Mouse (Mus musculus): ENCODE data around the gene Raver2. TPM values are rescaled to one million over a fixed set of nuclear protein-coding genes. Genes with fewer than 3 reads are reported as not detected.
"Not testable (repeated sequence)": the region's sequence is repeated elsewhere in the genome, so short reads cannot be mapped to it uniquely, and the experiment has no call there.

The Raver2 gene
- polyA plus RNA-seq, 1 experiment: not detected

- TF ChIP-seq GATA1 (IDR thresholded peaks at IDR 0.05; ENCODE audit: borderline replicate concordance, low read length): no peak
- no peak for TF ChIP-seq FLI1 (IDR thresholded peaks at IDR 0.05; ENCODE audit: low read length)
- Histone ChIP-seq H3K4me1 (no peaks in the 10 kb centered on the region), H3K4me3 (replicated peaks) (no peak overlapping the region), H3K9me3 (no peaks in the 10 kb centered on the region), H3K36me3 (replicated peaks; ENCODE audit: low read length) (no peaks in the 10 kb centered on the region), H3K27me3 (replicated peaks) (peaks cover 2% of the 10 kb centered on the region)
Measured at GRCm38 (mm10) chr4:101087721-101088120, 18.9 kb downstream of the Raver2 start.

- H3K4me3 ChIP-seq (replicated peaks); H3K9me3 ChIP-seq; H3K4me1 ChIP-seq; H3K27me3 ChIP-seq (replicated peaks); H3K36me3 ChIP-seq (replicated peaks; ENCODE audit: low read length): not testable (repeated sequence)
Measured at GRCm38 (mm10) chr4:101090630-101091029, 21.8 kb downstream of the Raver2 start.

- Histone ChIP-seq H3K9me3 (peaks cover 7% of the 10 kb centered on the region), H3K4me1 (no peaks in the 10 kb centered on the region), H3K4me3 (replicated peaks) (no peak overlapping the region), H3K27me3 (replicated peaks) (peaks cover 2% of the 10 kb centered on the region), H3K36me3 (replicated peaks; ENCODE audit: low read length) (no peaks in the 10 kb centered on the region)
- TF ChIP-seq GATA1 (IDR thresholded peaks at IDR 0.05; ENCODE audit: borderline replicate concordance, low read length): no peak
Measured at GRCm38 (mm10) chr4:101093292-101093691, 24.5 kb downstream of the Raver2 start.

GRCm38 (mm10) chr4:101107122-101107521, 38.3 kb downstream of the Raver2 start:
- Histone ChIP-seq H3K4me3 (replicated peaks) (peak overlapping the region; percentile 38), H3K36me3 (replicated peaks; ENCODE audit: low read length) (no peaks in the 10 kb centered on the region), H3K4me1 (no peaks in the 10 kb centered on the region), H3K9me3 (peaks cover 19% of the 10 kb centered on the region), H3K27me3 (replicated peaks) (peaks cover 4% of the 10 kb centered on the region)
- no peak for TF ChIP-seq FLI1 (IDR thresholded peaks at IDR 0.05; ENCODE audit: low read length)
- TF ChIP-seq GATA1 (IDR thresholded peaks at IDR 0.05; ENCODE audit: borderline replicate concordance, low read length): no peak

- TF ChIP-seq FLI1 (IDR thresholded peaks at IDR 0.05; ENCODE audit: low read length) (no peak), GATA1 (IDR thresholded peaks at IDR 0.05; ENCODE audit: borderline replicate concordance, low read length) (no peak)
- Histone ChIP-seq H3K27me3 (replicated peaks) (no peaks in the 10 kb centered on the region), H3K4me3 (replicated peaks) (no peak overlapping the region), H3K36me3 (replicated peaks; ENCODE audit: low read length) (no peaks in the 10 kb centered on the region), H3K4me1 (peaks cover 9% of the 10 kb centered on the region), H3K9me3 (0 out of 2 replicates have a peak, but pooled peaks cover 5% of the 10 kb centered on the region)
Measured at GRCm38 (mm10) chr4:101121002-101121401, 52.2 kb downstream of the Raver2 start.

GRCm38 (mm10) chr4:101135013-101135412, 66.2 kb downstream of the Raver2 start:
- Histone ChIP-seq H3K36me3 (replicated peaks; ENCODE audit: low read length) (no peaks in the 10 kb centered on the region), H3K4me3 (replicated peaks) (no peak overlapping the region), H3K4me1 (no peaks in the 10 kb centered on the region), H3K27me3 (replicated peaks) (peaks cover 2% of the 10 kb centered on the region), H3K9me3 (no peaks in the 10 kb centered on the region)
- TF ChIP-seq FLI1 (IDR thresholded peaks at IDR 0.05; ENCODE audit: low read length) (no peak), GATA1 (IDR thresholded peaks at IDR 0.05; ENCODE audit: borderline replicate concordance, low read length) (no peak)

- H3K9me3 ChIP-seq: no peaks in the 10 kb centered on the region
- peaks cover 2% of the 10 kb centered on the region for H3K27me3 ChIP-seq (replicated peaks)
- no peaks in the 10 kb centered on the region for H3K4me1 ChIP-seq
- no peak overlapping the region for H3K4me3 ChIP-seq (replicated peaks)
- no peak for TF ChIP-seq FLI1 (IDR thresholded peaks at IDR 0.05; ENCODE audit: low read length)
- TF ChIP-seq GATA1 (IDR thresholded peaks at IDR 0.05; ENCODE audit: borderline replicate concordance, low read length): no peak
- no peaks in the 10 kb centered on the region for H3K36me3 ChIP-seq (replicated peaks; ENCODE audit: low read length)
Measured at GRCm38 (mm10) chr4:101135909-101136308, 67.1 kb downstream of the Raver2 start.

- H3K36me3 ChIP-seq (replicated peaks; ENCODE audit: low read length): no peaks in the 10 kb centered on the region
- peaks cover 5% of the 10 kb centered on the region for H3K27me3 ChIP-seq (replicated peaks)
- H3K9me3 ChIP-seq: no peaks in the 10 kb centered on the region
- TF ChIP-seq GATA1 (IDR thresholded peaks at IDR 0.05; ENCODE audit: borderline replicate concordance, low read length) (no peak), FLI1 (IDR thresholded peaks at IDR 0.05; ENCODE audit: low read length) (no peak)
- no peak overlapping the region for H3K4me3 ChIP-seq (replicated peaks)
- H3K4me1 ChIP-seq: no peaks in the 10 kb centered on the region
Measured at GRCm38 (mm10) chr4:101137975-101138374, 69.2 kb downstream of the Raver2 start.

GRCm38 (mm10) chr4:101141768-101142167, 73.0 kb downstream of the Raver2 start:
- peaks cover 2% of the 10 kb centered on the region for H3K36me3 ChIP-seq (replicated peaks; ENCODE audit: low read length)
- no peak overlapping the region for H3K4me3 ChIP-seq (replicated peaks)
- H3K4me1 ChIP-seq: peaks cover 8% of the 10 kb centered on the region
- no peak for TF ChIP-seq GATA1 (IDR thresholded peaks at IDR 0.05; ENCODE audit: borderline replicate concordance, low read length)
- no peak for TF ChIP-seq FLI1 (IDR thresholded peaks at IDR 0.05; ENCODE audit: low read length)
- H3K9me3 ChIP-seq: no peaks in the 10 kb centered on the region
- peaks cover 7% of the 10 kb centered on the region for H3K27me3 ChIP-seq (replicated peaks)

GRCm38 (mm10) chr4:101143901-101144300, 75.1 kb downstream of the Raver2 start:
- no peak overlapping the region for H3K4me3 ChIP-seq (replicated peaks)
- peaks cover 16% of the 10 kb centered on the region for H3K4me1 ChIP-seq

GRCm38 (mm10) chr4:101144361-101144760, 75.6 kb downstream of the Raver2 start:
- Histone ChIP-seq H3K4me1 (peaks cover 16% of the 10 kb centered on the region), H3K4me3 (replicated peaks) (no peak overlapping the region), H3K9me3 (no peaks in the 10 kb centered on the region), H3K27me3 (replicated peaks) (peaks cover 7% of the 10 kb centered on the region), H3K36me3 (replicated peaks; ENCODE audit: low read length) (peaks cover 27% of the 10 kb centered on the region)
- TF ChIP-seq FLI1 (IDR thresholded peaks at IDR 0.05; ENCODE audit: low read length) (no peak), GATA1 (IDR thresholded peaks at IDR 0.05; ENCODE audit: borderline replicate concordance, low read length) (no peak)

More at GRCm38 (mm10) chr4:101143901-101144300, 75.1 kb downstream of the Raver2 start:
- no peaks in the 10 kb centered on the region for H3K9me3 ChIP-seq
- TF ChIP-seq GATA1 (IDR thresholded peaks at IDR 0.05; ENCODE audit: borderline replicate concordance, low read length) (no peak), FLI1 (IDR thresholded peaks at IDR 0.05; ENCODE audit: low read length) (no peak)
- H3K27me3 ChIP-seq (replicated peaks): peaks cover 7% of the 10 kb centered on the region
- peaks cover 23% of the 10 kb centered on the region for H3K36me3 ChIP-seq (replicated peaks; ENCODE audit: low read length)

Data from megakaryocyte, embryonic 14.5 days (primary cell).